Mouse (Mus musculus): ENCODE measurements around the gene Olfr6. TPM values are rescaled to one million over a fixed set of nuclear protein-coding genes. Genes with fewer than 3 reads are reported as not detected.

Olfr6 gene
- polyA plus RNA-seq (2015; fragmentation: Nextera tagmentation; extraction: Ambion mirVana) = not detected in 2 replicates

GRCm38 (mm10) chr7:106963837-106964236 lies at the start of gene Olfr6:
Gene Olfr6, minus strand, starts transcription at chr7:106963937.

GRCm38 (mm10) chr7:107005972-107006371 lies 42.2 kb upstream of the Olfr6 start, which contains the start of gene Olfr2:
Gene Olfr2, minus strand, starts transcription at chr7:107006072.

GRCm38 (mm10) chr7:106975353-106975752 lies 11.6 kb upstream of the Olfr6 start, which contains the start of gene Olfr711:
Gene Olfr711, minus strand, starts transcription at chr7:106975453.

DNA sequence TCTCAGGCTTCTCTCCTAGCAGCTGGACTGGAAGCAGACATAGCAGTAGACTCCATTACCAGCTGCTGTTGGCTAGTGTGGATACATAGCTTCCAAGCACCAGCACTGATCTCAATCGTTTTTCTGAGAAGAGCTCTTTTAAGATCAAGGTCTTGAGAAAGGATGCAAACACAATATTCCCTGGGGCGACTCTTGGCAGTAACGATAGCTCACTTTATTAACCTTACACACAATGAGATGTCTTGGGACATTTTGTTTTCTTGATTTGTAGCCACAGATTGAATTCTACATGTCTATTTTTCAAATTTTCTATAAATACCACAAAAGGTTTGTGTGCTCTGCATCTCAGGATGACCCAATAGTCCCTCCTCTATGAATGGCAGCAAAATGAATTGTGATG lies 15.5 kb downstream of the Olfr6 start, which contains the start of gene Olfr710:
Olfr710 (minus strand) TSS at position 101 of the 400 bp plus-strand sequence.

GRCm38 (mm10) chr7:106932119-106932518 lies 31.6 kb downstream of the Olfr6 start, which contains the start of gene Olfr709-ps1:
Gene Olfr709-ps1, minus strand, starts transcription at chr7:106932219.

GRCm38 (mm10) chr7:106907676-106908075 lies 56.1 kb downstream of the Olfr6 start, which contains the start of gene Olfr1532-ps1:
Gene Olfr1532-ps1, plus strand, starts transcription at chr7:106908001.

Other genes with a start within 250 kb of the Olfr6 start
- not detected in 2 replicates for gene Olfr695, start 247.5 kb downstream of the Olfr6 start, polyA plus RNA-seq (2015; fragmentation: Nextera tagmentation; extraction: Ambion mirVana)
- gene Olfr697, start 221.5 kb downstream of the Olfr6 start, polyA plus RNA-seq (2015; fragmentation: Nextera tagmentation; extraction: Ambion mirVana) = not detected in 2 replicates
- gene Olfr698, start 208.5 kb downstream of the Olfr6 start, polyA plus RNA-seq (2015; fragmentation: Nextera tagmentation; extraction: Ambion mirVana) = not detected in 2 replicates
- gene Olfr699, start 170.7 kb downstream of the Olfr6 start, polyA plus RNA-seq (2015; fragmentation: Nextera tagmentation; extraction: Ambion mirVana) = not detected in 2 replicates
- not detected in 2 replicates for gene Olfr700, start 155.1 kb downstream of the Olfr6 start, polyA plus RNA-seq (2015; fragmentation: Nextera tagmentation; extraction: Ambion mirVana)
- not detected in 2 replicates for gene Olfr701, start 149.8 kb downstream of the Olfr6 start, polyA plus RNA-seq (2015; fragmentation: Nextera tagmentation; extraction: Ambion mirVana)
- gene Olfr702, start 130.0 kb downstream of the Olfr6 start, polyA plus RNA-seq (2015; fragmentation: Nextera tagmentation; extraction: Ambion mirVana) = not detected in 2 replicates
- not detected in 2 replicates for gene Olfr703, start 120.6 kb downstream of the Olfr6 start, polyA plus RNA-seq (2015; fragmentation: Nextera tagmentation; extraction: Ambion mirVana)
- gene Olfr704, start 100.8 kb downstream of the Olfr6 start, polyA plus RNA-seq (2015; fragmentation: Nextera tagmentation; extraction: Ambion mirVana) = not detected in 2 replicates
- gene Olfr705, start 87.0 kb downstream of the Olfr6 start, polyA plus RNA-seq (2015; fragmentation: Nextera tagmentation; extraction: Ambion mirVana) = not detected in 2 replicates
- gene Olfr706, start 75.8 kb downstream of the Olfr6 start, polyA plus RNA-seq (2015; fragmentation: Nextera tagmentation; extraction: Ambion mirVana) = not detected in 2 replicates
- gene Olfr707, start 62.7 kb downstream of the Olfr6 start, polyA plus RNA-seq (2015; fragmentation: Nextera tagmentation; extraction: Ambion mirVana) = not detected in 2 replicates
- not detected in 2 replicates for gene Olfr1532-ps1, start 55.9 kb downstream of the Olfr6 start, polyA plus RNA-seq (2015; fragmentation: Nextera tagmentation; extraction: Ambion mirVana)
- gene Olfr709-ps1, start 31.7 kb downstream of the Olfr6 start, polyA plus RNA-seq (2015; fragmentation: Nextera tagmentation; extraction: Ambion mirVana) = not detected in 2 replicates
- not detected in 2 replicates for gene Olfr710, start 15.6 kb downstream of the Olfr6 start, polyA plus RNA-seq (2015; fragmentation: Nextera tagmentation; extraction: Ambion mirVana)
- not detected in 2 replicates for gene Olfr711, start 11.5 kb upstream of the Olfr6 start, polyA plus RNA-seq (2015; fragmentation: Nextera tagmentation; extraction: Ambion mirVana)
- gene Olfr2, start 42.1 kb upstream of the Olfr6 start, polyA plus RNA-seq (2015; fragmentation: Nextera tagmentation; extraction: Ambion mirVana) = not detected in 2 replicates
- not detected in 2 replicates for gene Olfr713, start 67.2 kb upstream of the Olfr6 start, polyA plus RNA-seq (2015; fragmentation: Nextera tagmentation; extraction: Ambion mirVana)
- gene Olfr714, start 107.0 kb upstream of the Olfr6 start, polyA plus RNA-seq (2015; fragmentation: Nextera tagmentation; extraction: Ambion mirVana) = not detected in 2 replicates
- not detected in 2 replicates for gene Olfr17, start 129.3 kb upstream of the Olfr6 start, polyA plus RNA-seq (2015; fragmentation: Nextera tagmentation; extraction: Ambion mirVana)
- gene Olfr715b, start 146.4 kb upstream of the Olfr6 start, polyA plus RNA-seq (2015; fragmentation: Nextera tagmentation; extraction: Ambion mirVana) = not detected in 2 replicates
- not detected in 2 replicates for gene Olfr715, start 167.1 kb upstream of the Olfr6 start, polyA plus RNA-seq (2015; fragmentation: Nextera tagmentation; extraction: Ambion mirVana)
- not detected in 2 replicates for gene Olfr716, start 174.4 kb upstream of the Olfr6 start, polyA plus RNA-seq (2015; fragmentation: Nextera tagmentation; extraction: Ambion mirVana)
- gene Nlrp14, start 203.1 kb upstream of the Olfr6 start, polyA plus RNA-seq (2015; fragmentation: Nextera tagmentation; extraction: Ambion mirVana) = not detected in 2 replicates
- not detected in 2 replicates for gene Rbmxl2, start 245.5 kb upstream of the Olfr6 start, polyA plus RNA-seq (2015; fragmentation: Nextera tagmentation; extraction: Ambion mirVana)